Mouse (Mus musculus) MEL (cell line): ENCODE measurements around the gene Eprs. TPM values are rescaled to one million over a fixed set of nuclear protein-coding genes. Genes with fewer than 3 reads are reported as not detected.

ENCODE experiments used
- DNase-seq: peaks from one replicate; pipeline ENCODE4 v3.0.0; 2011; ENCODE audit warnings: low read depth, low spot score
- H3K27ac ChIP-seq: 2 replicates; pipeline ENCODE4 v1.5.1; 2012; ENCODE audit warnings: low read depth, mild to moderate bottlenecking, control low read depth, low read length, moderate library complexity; ENCODE audit not compliant: control insufficient read depth
- H3K27me3 ChIP-seq, 2 experiments: fragments of 150-350 bp in 1 of 2; sonication (generic) in 1 of 2; 2 replicates each; pipeline ENCODE4 v1.6.1; 2012; ENCODE audit warnings: low read length in 2 of 2, mild to moderate bottlenecking in 2 of 2, improper control_type of control experiment in 1 of 2, moderate library complexity in 1 of 2; ENCODE audit not compliant: insufficient read depth in 2 of 2, control insufficient read depth in 1 of 2
- H3K36me3 ChIP-seq, 2 experiments: 2 replicates each; pipeline ENCODE4 v1.6.1; 2012 to 2014; ENCODE audit warnings: low read length in 2 of 2, improper control_type of control experiment in 1 of 2, inconsistent platforms in 1 of 2, mild to moderate bottlenecking in 1 of 2; ENCODE audit not compliant: insufficient read depth in 2 of 2, control insufficient read depth in 1 of 2
- H3K4me1 ChIP-seq, 2 experiments: fragments of 150-350 bp in 1 of 2; sonication (generic) in 1 of 2; 2 replicates each; pipeline ENCODE4 v1.6.1; 2012; ENCODE audit warnings: low read length in 2 of 2, improper control_type of control experiment in 1 of 2, mild to moderate bottlenecking in 1 of 2; ENCODE audit not compliant: insufficient read depth in 2 of 2, control insufficient read depth in 1 of 2
- H3K4me3 ChIP-seq, 2 experiments: fragments of 150-350 bp in 1 of 2; sonication (generic) in 1 of 2; 2 replicates each; pipeline ENCODE4 v1.5.1; 2012; ENCODE audit warnings: low read depth in 2 of 2, low read length in 2 of 2, mild to moderate bottlenecking in 2 of 2, moderate library complexity in 2 of 2, control low read depth in 1 of 2, improper control_type of control experiment in 1 of 2; ENCODE audit not compliant: control insufficient read depth in 1 of 2, insufficient read depth in 1 of 2
- H3K79me2 ChIP-seq: 2 replicates; pipeline ENCODE4 v1.6.1; 2012; ENCODE audit warnings: mild to moderate bottlenecking, low read length, moderate library complexity; ENCODE audit not compliant: control insufficient read depth, poor library complexity, insufficient read depth
- H3K9ac ChIP-seq: 2 replicates; pipeline ENCODE4 v1.6.1; 2012; ENCODE audit warnings: low read depth, mild to moderate bottlenecking, control low read depth, low read length, moderate library complexity; ENCODE audit not compliant: control insufficient read depth, poor library complexity, severe bottlenecking
- H3K9me3 ChIP-seq: fragments of 150-350 bp; sonication (generic); replicated peaks from 2 replicates; pipeline ENCODE4 v1.6.1; 2012; ENCODE audit warnings: mild to moderate bottlenecking, low read length, improper control_type of control experiment, moderate library complexity; ENCODE audit not compliant: insufficient read depth
- BHLHE40 ChIP-seq: IDR thresholded peaks from 2 replicates; pipeline ENCODE4 v1.6.1; 2012; ENCODE audit warnings: low read depth, mild to moderate bottlenecking, inconsistent platforms, low read length, improper control_type of control experiment, borderline replicate concordance
- CHD1 ChIP-seq: IDR thresholded peaks from 2 replicates; pipeline ENCODE4 v1.6.1; 2012; ENCODE audit warnings: low read depth, mild to moderate bottlenecking, inconsistent platforms, low read length, improper control_type of control experiment
- ELF1 ChIP-seq: IDR thresholded peaks from 2 replicates; pipeline ENCODE4 v1.6.1; 2014; ENCODE audit warnings: low read depth, mild to moderate bottlenecking, inconsistent platforms, low read length, improper control_type of control experiment, moderate library complexity
- ETS1 ChIP-seq: IDR thresholded peaks from 2 replicates; pipeline ENCODE4 v1.6.1; 2012; ENCODE audit warnings: low read depth, mild to moderate bottlenecking, inconsistent platforms, low read length, improper control_type of control experiment, moderate library complexity
- GABPA ChIP-seq: IDR thresholded peaks from 2 replicates; pipeline ENCODE4 v1.6.1; 2012; ENCODE audit warnings: low read depth, mild to moderate bottlenecking, inconsistent platforms, low read length, improper control_type of control experiment, moderate library complexity
- HCFC1 ChIP-seq: IDR thresholded peaks from 2 replicates; pipeline ENCODE4 v1.6.1; 2012; ENCODE audit warnings: low read depth, mild to moderate bottlenecking, inconsistent platforms, low read length, improper control_type of control experiment, moderate library complexity
- KAT2A ChIP-seq: conservative IDR thresholded peaks from 2 replicates; pipeline ENCODE4 v1.6.1; 2012; ENCODE audit warnings: low read depth, low read length, improper control_type of control experiment, inconsistent platforms
- MAFK ChIP-seq: IDR thresholded peaks from 2 replicates; pipeline ENCODE4 v1.6.1; 2011; ENCODE audit warnings: low read depth, mild to moderate bottlenecking, low read length, improper control_type of control experiment, borderline replicate concordance
- MAZ ChIP-seq: IDR thresholded peaks from 2 replicates; pipeline ENCODE4 v1.6.1; 2012; ENCODE audit warnings: low read depth, mild to moderate bottlenecking, inconsistent platforms, low read length, improper control_type of control experiment
- MEF2A ChIP-seq: IDR thresholded peaks from 2 replicates; pipeline ENCODE4 v1.6.1; 2014; ENCODE audit warnings: low read depth, mild to moderate bottlenecking, inconsistent platforms, low read length, improper control_type of control experiment; ENCODE audit not compliant: poor library complexity, insufficient replicate concordance, severe bottlenecking; ENCODE audit errors: extremely low read depth
- MXI1 ChIP-seq: IDR thresholded peaks from 2 replicates; pipeline ENCODE4 v1.6.1; 2011; ENCODE audit warnings: mild to moderate bottlenecking, low read depth, low read length, improper control_type of control experiment
- MYB ChIP-seq: IDR thresholded peaks from 2 replicates; pipeline ENCODE4 v1.6.1; 2011; ENCODE audit warnings: mild to moderate bottlenecking, low read depth, low read length, improper control_type of control experiment
- NRF1 ChIP-seq: IDR thresholded peaks from 2 replicates; pipeline ENCODE4 v1.6.1; 2014; ENCODE audit warnings: low read depth, mild to moderate bottlenecking, inconsistent platforms, low read length, improper control_type of control experiment, moderate library complexity; ENCODE audit not compliant: poor library complexity, insufficient read depth, severe bottlenecking
- POLR2AphosphoS2 ChIP-seq: IDR thresholded peaks from 2 replicates; pipeline ENCODE4 v1.6.1; 2011; ENCODE audit warnings: low read length, improper control_type of control experiment
- POLR2AphosphoS5 ChIP-seq: IDR thresholded peaks from 2 replicates; pipeline ENCODE4 v1.6.1; 2012; ENCODE audit warnings: low read depth, borderline replicate concordance, mild to moderate bottlenecking, inconsistent platforms, low read length, moderate library complexity, mixed read lengths
- RAD21 ChIP-seq: IDR thresholded peaks from 2 replicates; pipeline ENCODE4 v1.6.1; 2011; ENCODE audit warnings: mild to moderate bottlenecking, low read depth, low read length, improper control_type of control experiment
- RCOR1 ChIP-seq: IDR thresholded peaks from 2 replicates; pipeline ENCODE4 v1.6.1; 2012; ENCODE audit warnings: low read depth, mild to moderate bottlenecking, inconsistent platforms, low read length, improper control_type of control experiment
- SIN3A ChIP-seq: IDR thresholded peaks from 2 replicates; pipeline ENCODE4 v1.6.1; 2012; ENCODE audit warnings: low read length, improper control_type of control experiment, inconsistent platforms
- SMC3 ChIP-seq: IDR thresholded peaks from 2 replicates; pipeline ENCODE4 v1.6.1; 2011; ENCODE audit warnings: low read depth, low read length, improper control_type of control experiment
- TAL1 ChIP-seq: IDR thresholded peaks from 2 replicates; pipeline ENCODE4 v1.6.1; 2012; ENCODE audit warnings: mild to moderate bottlenecking, inconsistent platforms, low read length, moderate library complexity, mixed read lengths
- TCF12 ChIP-seq: IDR thresholded peaks from 2 replicates; pipeline ENCODE4 v1.6.1; 2014; ENCODE audit warnings: low read depth, mild to moderate bottlenecking, inconsistent platforms, low read length, improper control_type of control experiment, moderate library complexity
- UBTF ChIP-seq: IDR thresholded peaks from 2 replicates; pipeline ENCODE4 v1.6.1; 2012; ENCODE audit warnings: low read depth, mild to moderate bottlenecking, inconsistent platforms, low read length, improper control_type of control experiment, moderate library complexity, borderline replicate concordance; ENCODE audit not compliant: insufficient read depth
- USF1 ChIP-seq: IDR thresholded peaks from 2 replicates; pipeline ENCODE4 v1.6.1; 2014; ENCODE audit warnings: low read depth, mild to moderate bottlenecking, inconsistent platforms, low read length, improper control_type of control experiment, moderate library complexity
- USF2 ChIP-seq, 2 experiments: IDR thresholded peaks; 2 replicates each; pipeline ENCODE4 v1.6.1; 2011 to 2012; ENCODE audit warnings: improper control_type of control experiment in 2 of 2, low read length in 2 of 2, borderline replicate concordance in 1 of 2, inconsistent platforms in 1 of 2, low read depth in 1 of 2, mild to moderate bottlenecking in 1 of 2; ENCODE audit not compliant: insufficient read depth in 1 of 2
- ZNF384 ChIP-seq: IDR thresholded peaks from 2 replicates; pipeline ENCODE4 v1.6.1; 2012; ENCODE audit warnings: low read depth, mild to moderate bottlenecking, inconsistent platforms, low read length, improper control_type of control experiment
- polyA plus RNA-seq, 2 experiments: library from polyadenylated mRNA; stranded (reverse) in 1 of 2; unstranded in 1 of 2; fragments of >175 nt in 1 of 2; fragments of >200 nt in 1 of 2; gene quantifications; 2 replicates each; pipeline versions ENCODE4 v1.2.1 to v1.2.4; 2012; ENCODE audit warnings: low replicate concordance in 2 of 2, low read depth in 1 of 2; ENCODE audit not compliant: insufficient read length in 2 of 2, insufficient read depth in 1 of 2, missing spikeins in 1 of 2
- total RNA-seq: library from RNA; depleted of rRNA; stranded (reverse); fragments of 300-350 nt; gene quantifications from 2 replicates; pipeline ENCODE4 v1.2.3, GENCODE M21; 2012

Gene Eprs
- total and polyA plus RNA-seq, 3 experiments, result 177 to 355 (median 177) TPM

- peak; percentile 97 for TF ChIP-seq MXI1
- no peak for TF ChIP-seq USF2 (IDR thresholded peaks at IDR 0.05; ENCODE audit: borderline replicate concordance in 1 of 2, insufficient read depth in 1 of 2, low read depth in 1 of 2, low read length in 2 of 2)
- TF ChIP-seq RAD21, result no peak
- TF ChIP-seq SIN3A, result peak; percentile 96
- peak; percentile 83 for TF ChIP-seq USF1
- TF ChIP-seq ELF1, result no peak
- TF ChIP-seq ETS1, result peak; percentile 96
- TF ChIP-seq MAZ, result no peak
- no peak for TF ChIP-seq MEF2A
- no peak for TF ChIP-seq CHD1
- no peak for TF ChIP-seq HCFC1
These were observed 109.3 kb downstream of the Eprs start (continued) for GRCm38 (mm10) chr1:185472025-185472720.

GRCm38 (mm10) chr1:185472730-185473129 is 109.9 kb downstream of the Eprs start:
- Histone ChIP-seq H3K27me3 (no peaks in the 10 kb centered on the region), H3K9me3 (no peaks in the 10 kb centered on the region), H3K27ac (peak overlapping the region; percentile 79), H3K9ac (no peak overlapping the region), H3K36me3 (peaks cover 0 to 39% of the 10 kb centered on the region in 2 experiments; a peak in 2 of 4 replicates)
- no peak for TF ChIP-seq USF2 (IDR thresholded peaks at IDR 0.05; ENCODE audit: borderline replicate concordance in 1 of 2, insufficient read depth in 1 of 2, low read depth in 1 of 2, low read length in 2 of 2)
- no peak for TF ChIP-seq MAFK
- TF ChIP-seq, all 39 proteins: peak for 0
- no peak for DNase-seq
- Histone ChIP-seq H3K79me2 (no peaks in the 10 kb centered on the region), H3K4me1 (peaks cover 16 to 46% of the 10 kb centered on the region in 2 experiments), H3K4me3 (no peak overlapping the region)

DNA sequence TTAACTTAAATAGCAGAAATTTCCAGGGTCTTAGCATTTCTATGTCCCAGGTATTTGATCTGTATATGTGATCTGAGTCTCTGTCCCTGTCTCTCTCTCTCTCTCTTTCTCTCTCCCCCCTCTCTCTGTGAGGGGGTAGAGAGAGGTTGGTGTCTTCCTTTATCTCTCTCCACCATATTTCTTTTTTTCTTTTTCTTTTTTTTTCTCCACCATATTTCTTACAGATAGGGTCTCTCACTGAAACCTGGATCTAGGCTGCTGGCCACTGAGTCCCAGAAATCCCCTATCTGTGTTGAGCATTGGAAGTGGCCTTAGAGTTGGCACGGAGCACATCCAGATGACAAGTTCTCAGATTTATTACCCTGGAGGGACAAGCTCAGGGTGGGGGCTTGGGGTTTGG is 110.6 kb downstream of the Eprs start:
- Histone ChIP-seq H3K79me2 (no peaks in the 10 kb centered on the region), H3K9me3 (no peaks in the 10 kb centered on the region), H3K9ac (no peak overlapping the region), H3K4me1 (peaks cover 16 to 46% of the 10 kb centered on the region in 2 experiments), H3K36me3 (peaks cover 0 to 39% of the 10 kb centered on the region in 2 experiments; a peak in 2 of 4 replicates), H3K27ac (0 out of 2 replicates have a peak overlapping the region, but pooled peaks have one; percentile 33), H3K27me3 (no peaks in the 10 kb centered on the region), H3K4me3 (no peak overlapping the region)
- peak; percentile 38 for DNase-seq
- TF ChIP-seq POLR2AphosphoS5, result no peak
- no peak for TF ChIP-seq SMC3
- peak; percentile 83 for TF ChIP-seq ZNF384
- no peak for TF ChIP-seq MYB
- TF ChIP-seq TAL1, result peak; percentile 26
- no peak for TF ChIP-seq SIN3A
- 0 out of 2 replicates have a peak, but pooled peaks have one; percentile 47 for TF ChIP-seq RCOR1
- 0 out of 2 replicates have a peak, but pooled peaks have one; percentile 34 for TF ChIP-seq BHLHE40
- TF ChIP-seq KAT2A, result no peak
- no peak for TF ChIP-seq CHD1
- 0 out of 2 replicates have a peak, but pooled peaks have one; percentile 42 for TF ChIP-seq MAZ
- no peak for TF ChIP-seq RAD21
- peak; percentile 74 for TF ChIP-seq TCF12
- no peak for TF ChIP-seq ELF1
- TF ChIP-seq MEF2A, result no peak
- TF ChIP-seq GABPA, result no peak
- TF ChIP-seq UBTF, result no peak
- no peak for TF ChIP-seq MAFK
- TF ChIP-seq NRF1, result no peak
- TF ChIP-seq POLR2AphosphoS2, result no peak
